Mouse (Mus musculus) B cell, adult 67 days (primary cell): ENCODE measurements around the gene Ubl7. TPM values are rescaled to one million over a fixed set of nuclear protein-coding genes. Genes with fewer than 3 reads are reported as not detected.

ENCODE experiments used
- total RNA-seq, 2 experiments: library from RNA; stranded (reverse); gene quantifications; 4 replicates each; pipeline ENCODE4 v1.2.4; 2023

Gene Ubl7
- total RNA-seq: 10 to 100 TPM; 79.4 to 91.2 TPM

GRCm38 (mm10) chr9:57910254-57911160 lies at the start of gene Ubl7:
TSS of gene Ubl7 (plus strand) at chr9:57910979.

GRCm38 (mm10) chr9:57939431-57940348 lies 28.9 kb downstream of the Ubl7 start, which contains the start of gene Sema7a:
TSS of gene Sema7a (plus strand) at chr9:57940112.

Other genes starting within 250 kb of the Ubl7 start
- gene Cyp1a2, start 227.3 kb upstream of the Ubl7 start, total RNA-seq: not detected
- not detected for gene Cyp1a1, start 223.1 kb upstream of the Ubl7 start, total RNA-seq
- gene Edc3, start 202.4 kb upstream of the Ubl7 start, total RNA-seq: 10 to 100 TPM; 24.4 to 26.1 TPM
- 100 to 1,000 TPM; 209 to 212 TPM for gene Clk3, start 145.1 kb upstream of the Ubl7 start, total RNA-seq
- gene Arid3b, start 74.2 kb upstream of the Ubl7 start, total RNA-seq: 100 to 1,000 TPM; 100 to 106 TPM
- 10 to 100 TPM; 38.9 to 41.6 TPM for gene Sema7a, start 29.1 kb downstream of the Ubl7 start, total RNA-seq
- under 1 TPM in 1 of 2 experiments, not detected in 1; 0.75 TPM for gene Cyp11a1, start 95.4 kb downstream of the Ubl7 start, total RNA-seq
- gene Stra6, start 152.8 kb downstream of the Ubl7 start, total RNA-seq: not detected
- not detected for gene Ccdc33, start 207.8 kb downstream of the Ubl7 start, total RNA-seq